Mouse (Mus musculus) stomach, embryonic 14.5 days (tissue): Measurements from ENCODE around the gene Pecam1. TPM values are rescaled to one million over a fixed set of nuclear protein-coding genes. Genes with fewer than 3 reads are reported as not detected.

ENCODE experiments used
- ATAC-seq: fragments of 200-750 bp; cut with Nextera tagmentation; 2 replicates; pipeline ENCODE4 v1.8.0; 2017; ENCODE audit warnings: low read depth, moderate TSS enrichment; ENCODE audit not compliant: insufficient number of reproducible peaks, insufficient read depth, low FRiP score
- H3K27ac ChIP-seq: fragments of 300-500 bp; sonication (generic); 2 replicates; pipeline ENCODE4 v1.5.1; 2014; ENCODE audit warnings: mild to moderate bottlenecking, low read length, moderate library complexity, mixed read lengths
- H3K27me3 ChIP-seq: fragments of 300-500 bp; sonication (generic); 2 replicates; pipeline ENCODE4 v1.6.1; 2014; ENCODE audit warnings: low read length, control low read depth, mixed read lengths; ENCODE audit not compliant: control insufficient read depth, insufficient read depth
- H3K36me3 ChIP-seq: fragments of 300-500 bp; sonication (generic); 2 replicates; pipeline ENCODE4 v1.6.1; 2014; ENCODE audit warnings: mild to moderate bottlenecking, control low read depth, low read length, moderate library complexity, mixed read lengths; ENCODE audit not compliant: control insufficient read depth, insufficient read depth
- H3K4me1 ChIP-seq: fragments of 300-500 bp; sonication (generic); 2 replicates; pipeline ENCODE4 v1.6.1; 2014; ENCODE audit warnings: low read length, control low read depth, mixed read lengths; ENCODE audit not compliant: control insufficient read depth, insufficient read depth
- H3K4me2 ChIP-seq: fragments of 300-500 bp; sonication (generic); replicated peaks from 2 replicates; pipeline ENCODE4 v1.6.1; 2014; ENCODE audit warnings: low read depth, low read length, control low read depth
- H3K4me3 ChIP-seq: fragments of 300-500 bp; sonication (generic); 2 replicates; pipeline ENCODE4 v1.5.1; 2014; ENCODE audit warnings: low read depth, low read length, control low read depth
- H3K9ac ChIP-seq: fragments of 300-500 bp; sonication (generic); replicated peaks from 2 replicates; pipeline ENCODE4 v1.6.1; 2014; ENCODE audit warnings: low read depth, mild to moderate bottlenecking, control low read depth, low read length, moderate library complexity, mixed read lengths
- H3K9me3 ChIP-seq: fragments of 300-500 bp; sonication (generic); 2 replicates; pipeline ENCODE4 v1.6.1; 2016; ENCODE audit warnings: low read depth, low read length, control low read depth; ENCODE audit not compliant: control insufficient read depth
- whole genome bisulfite sequencing: fragments of 180-500 bp; shearing (Covaris S2); extraction: QIAGEN DNeasy Blood & Tissue Kit; methylation state at CpG from one replicate; pipeline ENCODE4 v1.1.7; 2014; 5-methylcytosine and 5-hydroxymethylcytosine counted together
- polyA plus RNA-seq: library from polyadenylated mRNA; unstranded; fragments of >200 nt; fragmentation: Nextera tagmentation; extraction: Ambion mirVana; gene quantifications from 2 replicates; pipeline ENCODE4 v1.2.1, GENCODE M21; 2014

The Pecam1 gene
- polyA plus RNA-seq, 1 experiment from 2014 or later = 41.9 TPM

- H3K36me3 ChIP-seq = no peaks in the 10 kb centered on the region
- no peaks in the 10 kb centered on the region for H3K27me3 ChIP-seq
- no peak overlapping the region for H3K27ac ChIP-seq
- H3K4me1 ChIP-seq = peaks cover 14% of the 10 kb centered on the region; the same call in 1 of the 2 replicates
- no peak overlapping the region for H3K4me2 ChIP-seq
- no peaks in the 10 kb centered on the region for H3K9me3 ChIP-seq
- no peak for ATAC-seq
- H3K9ac ChIP-seq = no peak overlapping the region
- WGBS = 38% methylated on average over 8 of the region's 8 CpGs
- H3K4me3 ChIP-seq = no peak overlapping the region
These were observed 81.1 kb downstream of the Pecam1 start for GRCm38 (mm10) chr11:106669102-106669872.

- 56% methylated on average over 7 of the region's 7 CpGs for WGBS
- no peaks in the 10 kb centered on the region for H3K27me3 ChIP-seq
- H3K27ac ChIP-seq = no peak overlapping the region
- no peak overlapping the region for H3K4me3 ChIP-seq
- H3K4me1 ChIP-seq = peaks cover 6% of the 10 kb centered on the region; the same call in 1 of the 2 replicates
- H3K36me3 ChIP-seq = no peaks in the 10 kb centered on the region
- no peak for ATAC-seq
- no peaks in the 10 kb centered on the region for H3K9me3 ChIP-seq
- no peak overlapping the region for H3K9ac ChIP-seq
- H3K4me2 ChIP-seq = no peak overlapping the region
These were observed 82.1 kb downstream of the Pecam1 start for GRCm38 (mm10) chr11:106668336-106668735.

GRCm38 (mm10) chr11:106667855-106668254 is 82.6 kb downstream of the Pecam1 start:
- Histone ChIP-seq H3K27ac (no peak overlapping the region), H3K27me3 (no peaks in the 10 kb centered on the region), H3K9me3 (no peaks in the 10 kb centered on the region), H3K4me1 (peaks cover 6% of the 10 kb centered on the region; the same call in 1 of the 2 replicates), H3K9ac (no peak overlapping the region), H3K4me2 (no peak overlapping the region), H3K36me3 (no peaks in the 10 kb centered on the region), H3K4me3 (no peak overlapping the region)
- no peak for ATAC-seq
- 78% methylated on average over 11 of the region's 11 CpGs for WGBS

GRCm38 (mm10) chr11:106666470-106667107 is 83.8 kb downstream of the Pecam1 start:
- Histone ChIP-seq H3K27me3 (no peaks in the 10 kb centered on the region), H3K9me3 (no peaks in the 10 kb centered on the region), H3K4me2 (no peak overlapping the region), H3K27ac (no peak overlapping the region), H3K4me1 (peaks cover 6% of the 10 kb centered on the region; the same call in 1 of the 2 replicates), H3K4me3 (no peak overlapping the region), H3K36me3 (no peaks in the 10 kb centered on the region), H3K9ac (no peak overlapping the region)
- WGBS = 70% methylated on average over 14 of the region's 14 CpGs
- ATAC-seq = no peak

GRCm38 (mm10) chr11:106665841-106666240 is 84.6 kb downstream of the Pecam1 start:
- Histone ChIP-seq H3K9ac (no peak overlapping the region), H3K27ac (no peak overlapping the region), H3K4me3 (no peak overlapping the region), H3K4me2 (no peak overlapping the region), H3K9me3 (no peaks in the 10 kb centered on the region), H3K36me3 (no peaks in the 10 kb centered on the region), H3K4me1 (peaks cover 6% of the 10 kb centered on the region; the same call in 1 of the 2 replicates), H3K27me3 (no peaks in the 10 kb centered on the region)
- 88% methylated on average over 2 of the region's 2 CpGs for WGBS
- ATAC-seq = no peak

GRCm38 (mm10) chr11:106665328-106665727 is 85.1 kb downstream of the Pecam1 start:
- Histone ChIP-seq H3K9me3 (no peaks in the 10 kb centered on the region), H3K4me3 (no peak overlapping the region), H3K27me3 (no peaks in the 10 kb centered on the region), H3K4me1 (peaks cover 6% of the 10 kb centered on the region; the same call in 1 of the 2 replicates), H3K27ac (no peak overlapping the region), H3K4me2 (no peak overlapping the region), H3K9ac (no peak overlapping the region), H3K36me3 (no peaks in the 10 kb centered on the region)
- ATAC-seq = no peak
- WGBS = 75% methylated on average over 4 of the region's 4 CpGs

GRCm38 (mm10) chr11:106664691-106665090 is 85.7 kb downstream of the Pecam1 start:
- Histone ChIP-seq H3K27ac (no peak overlapping the region), H3K9me3 (no peaks in the 10 kb centered on the region), H3K4me2 (no peak overlapping the region), H3K27me3 (no peaks in the 10 kb centered on the region), H3K4me1 (peaks cover 8% of the 10 kb centered on the region; the same call in 1 of the 2 replicates), H3K9ac (no peak overlapping the region), H3K4me3 (no peak overlapping the region), H3K36me3 (no peaks in the 10 kb centered on the region)
- ATAC-seq = no peak
- 78% methylated on average over 8 of the region's 8 CpGs for WGBS

- Histone ChIP-seq H3K9me3 (no peaks in the 10 kb centered on the region), H3K9ac (no peak overlapping the region), H3K36me3 (no peaks in the 10 kb centered on the region), H3K27ac (no peak overlapping the region), H3K4me3 (no peak overlapping the region), H3K4me2 (no peak overlapping the region), H3K27me3 (no peaks in the 10 kb centered on the region), H3K4me1 (peaks cover 13% of the 10 kb centered on the region; the same call in 1 of the 2 replicates)
- WGBS = 71% methylated on average over 6 of the region's 6 CpGs
- no peak for ATAC-seq
These were observed 86.6 kb downstream of the Pecam1 start for GRCm38 (mm10) chr11:106663838-106664237.
